Mouse (Mus musculus): ENCODE data around the gene Samd9l.
"Not testable (repeated sequence)": the region's sequence is repeated elsewhere in the genome, so short reads cannot be mapped to it uniquely, and the experiment has no call there.

Samd9l gene

DNA sequence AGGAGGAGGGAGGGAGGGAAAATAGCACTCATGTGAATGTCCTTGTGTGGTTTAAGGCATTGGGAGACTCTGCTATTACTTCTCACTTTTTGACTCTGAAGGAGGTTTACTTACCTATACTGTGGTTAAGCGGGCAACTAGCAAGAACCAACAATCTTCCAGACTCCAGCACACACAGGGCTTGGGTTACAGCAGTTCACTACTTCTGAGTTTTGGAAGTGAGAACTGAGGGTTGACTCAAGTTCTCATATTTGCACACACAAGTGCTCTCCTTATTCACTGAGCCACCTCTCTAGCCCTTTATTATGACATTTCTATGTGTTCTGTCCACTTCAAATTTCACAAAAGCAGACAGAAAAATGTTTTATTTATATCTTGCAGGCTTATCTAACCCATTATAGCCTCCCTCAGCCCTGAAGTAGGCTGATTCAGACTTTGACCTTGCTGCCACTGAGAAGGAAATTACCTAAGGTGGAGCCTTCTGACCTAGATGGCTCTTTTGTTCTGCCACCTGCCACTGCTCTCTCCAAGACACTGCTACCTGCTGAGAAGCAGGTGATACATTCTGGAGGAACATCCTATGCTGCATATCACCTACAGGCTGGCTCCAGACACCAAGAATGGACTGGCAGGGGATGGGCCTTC, 55.6 kb downstream of the Samd9l start:
- DNase-seq (ENCODE audit: low read depth, low spot score), result not testable (repeated sequence)

DNA sequence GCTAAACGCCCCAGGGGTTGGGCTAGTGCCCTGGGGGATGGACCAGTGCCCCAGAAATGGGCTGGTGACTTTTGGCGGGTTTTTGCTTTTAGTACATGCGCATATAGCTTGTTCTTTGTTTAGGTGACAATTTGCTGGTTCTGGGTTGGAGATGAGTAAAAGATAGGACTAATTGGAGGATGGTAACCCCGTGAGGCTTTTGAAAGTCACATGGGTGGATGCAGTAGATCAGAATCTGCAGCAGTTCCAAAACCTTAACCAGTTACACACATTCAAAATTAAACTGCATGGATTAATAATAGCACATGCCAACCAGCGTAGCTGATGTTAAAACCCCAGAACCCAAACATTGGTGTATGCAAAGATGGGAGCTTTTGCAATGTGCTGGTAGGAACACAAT, 57.9 kb downstream of the Samd9l start:
- DNase-seq (ENCODE audit: low read depth, low spot score), result no peak

DNA sequence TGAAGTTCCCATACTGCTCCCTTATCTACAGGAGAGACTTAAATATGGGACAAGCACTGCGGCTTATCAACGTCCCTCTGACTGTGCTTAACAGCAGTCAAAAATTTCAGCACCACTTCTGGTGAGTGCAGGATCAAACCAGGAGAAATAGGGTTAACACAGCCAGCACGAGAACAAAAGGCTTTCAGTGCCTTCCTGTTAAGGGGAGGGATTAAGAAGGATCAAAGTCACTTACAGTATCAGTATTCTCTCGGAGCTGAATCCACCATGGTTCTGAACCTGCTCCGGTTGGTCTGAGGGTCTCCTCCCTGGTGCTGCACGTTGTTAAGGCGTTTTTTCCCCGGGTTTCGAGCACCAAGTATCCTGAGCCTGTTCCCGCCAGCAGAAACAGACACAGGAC, 58.4 kb downstream of the Samd9l start:
- DNase-seq (ENCODE audit: low read depth, low spot score), result not testable (repeated sequence)

DNA sequence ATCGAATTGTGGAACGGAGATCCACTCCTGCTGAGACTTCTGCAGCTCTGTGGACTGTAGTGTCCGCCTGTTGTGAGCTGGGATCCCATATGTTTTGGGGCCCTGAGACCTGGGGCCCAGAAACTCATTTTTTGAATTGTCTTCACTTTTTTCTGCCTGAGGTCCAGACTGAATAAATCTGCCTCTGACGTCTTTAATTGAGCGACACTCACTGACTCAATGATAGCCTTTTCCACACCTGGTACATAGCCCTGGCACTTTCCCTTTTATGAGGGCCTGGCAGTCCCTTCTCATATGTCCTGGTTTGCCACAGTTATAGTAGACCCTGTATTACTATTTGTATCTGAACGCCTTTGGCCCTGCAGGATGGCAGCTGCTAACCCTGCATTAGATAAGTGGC, 60.2 kb downstream of the Samd9l start:
- not testable (repeated sequence) for DNase-seq (ENCODE audit: low read depth, low spot score)
